Mouse (Mus musculus) left cerebral cortex, adult 2 months (tissue): ENCODE data around the gene Aldh9a1. TPM values are rescaled to one million over a fixed set of nuclear protein-coding genes. Genes with fewer than 3 reads are reported as not detected.

Source experiments
- DNase-seq, 2 experiments: peaks; one replicate each; pipeline ENCODE4 v3.0.0; 2021 to 2022; ENCODE audit warnings: low spot score in 2 of 2, mixed read lengths in 1 of 2; ENCODE audit errors: extremely low spot score in 1 of 2
- H3K27ac ChIP-seq: fragments of 200-600 bp; 2 replicates; pipeline ENCODE4 v1.8.1; 2022
- H3K4me3 ChIP-seq: fragments of 200-600 bp; 2 replicates; pipeline ENCODE4 v1.8.1; 2022
- CTCF ChIP-seq: fragments of 200-600 bp; IDR thresholded peaks from 2 replicates; pipeline ENCODE4 v1.8.1; 2022; ENCODE audit warnings: antibody characterized with exemption, mild to moderate bottlenecking, moderate library complexity
- intact Hi-C: fragments of 180-260 bp; cut with DNase I; formaldehyde crosslinking; loops from one replicate; pipeline ENCODE4 v1.15.1; 2025
- total RNA-seq, 2 experiments: library from RNA; stranded (reverse); gene quantifications; 2 replicates each; pipeline ENCODE4 v1.2.3; 2021

Aldh9a1 gene
- total RNA-seq, 2 experiments from 2014 or later, result 17.4 to 20.4 TPM

DNA sequence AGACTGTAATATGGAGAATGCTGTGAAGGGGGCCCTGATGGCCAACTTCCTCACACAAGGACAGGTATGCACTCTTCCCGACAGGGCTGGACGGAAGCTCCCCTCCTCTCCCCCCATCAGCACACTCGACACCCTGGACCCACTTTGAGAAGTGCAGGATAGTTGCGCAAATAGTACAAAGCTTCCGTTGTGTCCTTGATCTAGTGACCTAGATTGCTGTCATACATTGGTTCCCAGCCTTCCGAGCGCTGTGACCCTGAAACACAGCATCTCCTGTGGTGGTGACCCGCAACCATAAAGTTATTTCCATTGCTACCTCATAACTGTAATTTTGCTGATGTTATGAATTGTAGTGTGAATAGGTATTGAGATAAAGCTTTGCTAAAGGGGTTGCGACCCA is 7.6 kb downstream of the Aldh9a1 start:
- no peak overlapping the region for H3K4me3 ChIP-seq
- no peak for DNase-seq
- intact Hi-C loops, result no loop called here
- no peak overlapping the region for H3K27ac ChIP-seq
- TF ChIP-seq CTCF, result no peak

DNA sequence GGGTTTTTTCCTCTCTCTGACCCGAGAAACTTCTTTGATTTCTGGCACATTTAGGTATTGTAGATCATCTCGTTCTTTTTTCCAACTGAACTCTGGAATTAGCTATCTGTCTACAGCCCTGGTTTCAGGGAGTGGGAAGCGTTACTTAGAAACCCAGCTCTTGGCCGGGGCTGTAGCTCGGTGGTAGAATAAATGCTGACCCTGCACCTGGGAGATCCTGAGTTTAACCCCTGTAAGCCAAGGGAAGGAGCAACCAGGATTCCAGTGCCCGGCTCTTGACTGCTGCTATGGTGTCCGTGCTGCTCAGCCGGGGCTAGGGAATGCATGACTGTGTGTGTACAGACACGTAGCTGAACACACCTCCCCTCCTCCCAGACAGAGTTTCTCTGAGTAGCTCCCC is 8.9 kb downstream of the Aldh9a1 start:
- no peak for TF ChIP-seq CTCF
- intact Hi-C loops, result no loop called here
- Histone ChIP-seq H3K27ac (no peak overlapping the region), H3K4me3 (no peak overlapping the region)
- no peak for DNase-seq

DNA sequence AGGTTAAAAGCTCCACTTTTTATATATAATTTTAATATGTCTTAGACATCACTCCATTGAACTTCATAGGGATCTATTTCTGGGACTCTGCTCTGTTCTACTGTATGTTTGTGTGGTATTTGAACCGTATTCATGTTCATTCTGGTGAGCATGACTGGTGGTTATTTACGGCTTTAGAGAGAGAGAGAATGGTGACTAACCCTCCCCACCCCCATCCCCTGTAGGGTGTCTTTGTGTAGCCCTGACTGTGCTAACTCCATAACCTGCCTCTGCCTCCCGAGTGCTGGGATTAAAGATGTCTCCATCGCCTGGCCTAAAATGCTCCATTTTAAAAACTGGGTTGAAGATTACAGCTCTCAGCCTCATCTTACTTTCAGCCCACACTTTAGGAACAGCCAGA is 10.5 kb downstream of the Aldh9a1 start:
- no peak for TF ChIP-seq CTCF
- intact Hi-C loops, result no loop called here
- H3K27ac ChIP-seq, result no peak overlapping the region
- H3K4me3 ChIP-seq, result no peak overlapping the region
- DNase-seq, result no peak

DNA sequence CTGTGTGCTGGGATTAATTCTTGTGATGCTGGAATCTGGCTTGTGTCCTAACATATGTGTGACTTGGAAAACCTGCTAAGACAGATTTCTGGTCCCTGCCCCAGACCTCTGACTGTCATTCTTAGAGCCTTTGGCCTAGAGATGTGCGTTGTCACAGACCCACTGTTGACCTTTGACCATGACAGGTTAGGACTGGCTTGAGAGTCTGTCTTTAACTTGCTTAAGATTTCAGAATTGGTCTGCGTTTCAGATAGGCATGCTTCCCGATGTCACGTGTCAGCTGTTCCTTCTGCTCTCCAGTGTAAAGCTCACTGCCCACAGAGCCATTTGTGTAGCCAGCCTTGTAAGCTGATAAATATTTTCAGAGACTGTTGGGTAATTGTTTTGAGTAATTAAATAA is 13.0 kb downstream of the Aldh9a1 start:
- Histone ChIP-seq H3K4me3 (no peak overlapping the region), H3K27ac (no peak overlapping the region)
- no peak for DNase-seq
- intact Hi-C loops, result no loop called here
- TF ChIP-seq CTCF, result no peak

DNA sequence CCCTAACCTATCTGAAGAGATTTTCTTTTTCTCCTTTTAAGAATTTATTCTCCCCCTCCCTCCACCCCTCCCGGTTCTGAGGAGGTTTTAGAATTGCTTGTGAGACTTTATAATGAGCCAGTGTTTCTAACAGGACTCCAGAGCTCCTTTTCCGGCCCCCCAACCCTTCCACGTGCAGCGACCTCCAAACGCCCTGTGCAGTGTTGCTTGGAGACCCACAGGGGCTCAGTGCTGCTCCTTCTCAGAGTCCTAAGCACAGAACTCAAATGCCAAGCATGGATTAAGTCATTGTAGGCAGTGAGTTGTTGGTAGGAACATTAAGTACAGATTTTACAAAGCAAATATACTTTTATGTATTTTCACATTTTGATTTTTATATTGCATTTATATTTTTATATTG is 13.5 kb downstream of the Aldh9a1 start:
- no peak for DNase-seq
- intact Hi-C loops, result no loop called here
- H3K4me3 ChIP-seq, result no peak overlapping the region
- H3K27ac ChIP-seq, result no peak overlapping the region
- no peak for TF ChIP-seq CTCF

DNA sequence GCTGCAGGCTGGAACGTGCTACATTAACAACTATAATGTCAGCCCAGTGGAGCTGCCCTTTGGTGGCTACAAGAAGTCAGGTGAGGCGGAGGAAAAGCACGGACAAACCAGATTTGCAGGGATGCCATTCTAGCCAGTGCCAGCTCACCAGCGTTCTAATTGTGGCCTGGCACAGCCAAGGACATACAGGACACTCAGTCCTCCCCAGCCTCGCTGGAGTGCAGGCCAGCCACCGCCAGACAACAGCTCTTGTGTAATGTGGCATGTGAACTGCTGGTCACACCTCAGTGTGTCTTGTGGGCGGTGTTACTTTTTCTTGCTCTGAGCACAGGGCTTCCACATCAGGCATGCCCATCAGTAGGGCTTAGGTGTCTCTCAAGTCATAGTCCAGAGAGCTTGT is 16.0 kb downstream of the Aldh9a1 start:
- intact Hi-C loops, result no loop called here
- H3K4me3 ChIP-seq, result no peak overlapping the region
- no peak for TF ChIP-seq CTCF
- no peak for DNase-seq
- no peak overlapping the region for H3K27ac ChIP-seq

DNA sequence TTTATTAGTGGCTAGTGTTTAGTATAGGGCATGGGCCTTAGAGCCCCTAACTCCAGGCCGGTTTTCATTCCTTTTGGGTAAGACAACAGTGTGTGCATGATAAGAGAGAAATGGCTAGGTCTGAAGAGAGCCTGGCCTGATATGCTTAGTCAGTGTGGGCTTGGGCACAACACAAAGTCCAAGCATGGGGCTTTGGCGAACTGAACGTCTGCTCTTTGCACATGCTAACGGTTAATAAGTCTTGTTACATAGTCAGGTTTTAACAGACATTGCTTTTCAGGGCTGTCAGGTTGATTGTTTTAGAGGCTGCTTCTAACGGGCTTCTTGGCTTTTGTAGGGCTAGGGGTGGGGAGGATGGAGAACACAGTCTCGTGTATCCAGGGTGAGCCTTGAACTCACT is 16.8 kb downstream of the Aldh9a1 start:
- H3K4me3 ChIP-seq, result no peak overlapping the region
- no peak for TF ChIP-seq CTCF
- intact Hi-C loops, result no loop called here
- H3K27ac ChIP-seq, result no peak overlapping the region
- no peak for DNase-seq

DNA sequence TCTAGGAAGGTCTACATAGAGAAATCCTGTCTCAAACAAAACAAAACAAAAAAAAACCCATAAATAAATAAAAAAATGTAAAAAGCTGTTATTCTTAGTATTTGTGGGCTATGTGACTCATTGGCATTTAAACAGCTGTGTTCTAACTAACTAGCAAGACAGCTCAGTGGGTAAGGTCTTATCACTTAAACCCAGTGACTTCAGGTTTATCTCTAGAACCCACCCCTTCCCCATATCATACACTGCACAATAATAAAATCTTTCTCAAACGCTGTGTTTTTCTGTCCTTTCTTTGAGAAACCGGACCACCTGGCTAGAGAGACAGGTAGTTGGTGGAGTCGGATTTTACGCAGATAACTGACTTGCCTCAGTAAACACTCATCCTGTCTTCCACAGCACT is 18.2 kb downstream of the Aldh9a1 start:
- intact Hi-C loops, result no loop called here
- no peak overlapping the region for H3K4me3 ChIP-seq
- TF ChIP-seq CTCF, result no peak
- no peak for DNase-seq
- no peak overlapping the region for H3K27ac ChIP-seq

DNA sequence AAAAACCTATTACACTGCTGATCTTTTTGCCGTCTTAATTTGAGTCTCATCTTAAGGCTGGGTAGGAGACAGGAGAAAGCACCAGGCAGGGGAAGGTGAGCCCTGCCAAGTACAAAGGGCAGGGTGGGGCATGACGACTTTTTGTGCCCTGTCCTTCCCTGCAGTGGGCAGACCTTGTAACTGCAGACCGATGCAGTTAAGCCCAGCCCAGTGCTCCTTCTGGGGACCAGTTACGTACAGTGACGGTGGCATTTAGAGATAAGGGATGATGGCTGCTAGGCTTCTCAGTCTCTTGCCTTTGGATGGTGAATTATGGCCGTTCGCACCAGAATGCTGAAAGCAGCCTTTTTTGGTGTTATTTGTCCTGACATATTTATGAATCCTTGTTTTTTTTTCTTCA is 18.7 kb downstream of the Aldh9a1 start:
- intact Hi-C loops, result no loop called here
- no peak for DNase-seq
- Histone ChIP-seq H3K27ac (no peak overlapping the region), H3K4me3 (no peak overlapping the region)
- TF ChIP-seq CTCF, result no peak; the same call in 1 of the 2 replicates

DNA sequence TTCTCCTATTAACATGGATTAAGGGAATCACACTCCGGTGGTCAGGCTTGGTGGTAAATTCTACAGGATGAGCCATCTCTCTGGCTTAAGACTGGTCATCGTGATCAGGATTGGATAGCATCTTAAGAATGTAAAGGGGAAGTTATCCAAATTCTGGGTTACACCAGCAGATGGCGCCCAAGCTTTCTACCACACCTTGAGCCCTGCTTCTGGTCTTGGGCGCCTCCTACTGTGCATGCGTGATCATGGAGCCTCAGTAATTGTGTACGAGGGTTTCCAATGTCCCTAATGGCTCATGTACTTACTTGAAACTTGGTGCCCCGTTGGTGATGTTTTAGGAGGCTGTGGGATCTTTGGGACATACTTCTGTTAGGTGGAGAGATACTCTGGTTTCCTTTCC is 20.1 kb downstream of the Aldh9a1 start:
- peak; percentile 78 to 87 for DNase-seq
- peak; percentile 96 for TF ChIP-seq CTCF
- Histone ChIP-seq H3K27ac (no peak overlapping the region), H3K4me3 (no peak overlapping the region)
- intact Hi-C loops, result loop anchor here (1.0 kb wide), 1 partner anchor 24 kb away; no protein-coding TSS in a partner anchor

DNA sequence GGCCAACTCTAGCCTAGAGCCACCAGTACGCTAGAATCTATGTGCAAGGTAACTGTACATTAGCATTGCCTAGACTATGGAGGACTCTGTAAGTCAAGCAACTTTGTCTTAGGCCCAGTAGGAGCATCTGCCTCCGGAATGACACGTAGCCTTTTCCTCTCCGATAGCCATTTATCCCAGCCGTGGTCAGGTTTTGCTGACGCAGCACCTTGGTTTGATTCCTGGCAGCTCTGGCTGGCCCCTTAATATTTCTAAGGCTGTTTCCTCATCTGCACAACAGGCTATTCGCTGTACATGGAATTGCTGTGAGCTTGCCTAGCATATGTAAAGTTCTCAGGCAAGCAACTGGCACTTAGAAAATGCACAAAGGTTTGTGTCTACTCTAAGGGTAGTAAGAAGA is 22.9 kb downstream of the Aldh9a1 start:
- no peak for TF ChIP-seq CTCF
- intact Hi-C loops, result no loop called here
- no peak for DNase-seq

DNA sequence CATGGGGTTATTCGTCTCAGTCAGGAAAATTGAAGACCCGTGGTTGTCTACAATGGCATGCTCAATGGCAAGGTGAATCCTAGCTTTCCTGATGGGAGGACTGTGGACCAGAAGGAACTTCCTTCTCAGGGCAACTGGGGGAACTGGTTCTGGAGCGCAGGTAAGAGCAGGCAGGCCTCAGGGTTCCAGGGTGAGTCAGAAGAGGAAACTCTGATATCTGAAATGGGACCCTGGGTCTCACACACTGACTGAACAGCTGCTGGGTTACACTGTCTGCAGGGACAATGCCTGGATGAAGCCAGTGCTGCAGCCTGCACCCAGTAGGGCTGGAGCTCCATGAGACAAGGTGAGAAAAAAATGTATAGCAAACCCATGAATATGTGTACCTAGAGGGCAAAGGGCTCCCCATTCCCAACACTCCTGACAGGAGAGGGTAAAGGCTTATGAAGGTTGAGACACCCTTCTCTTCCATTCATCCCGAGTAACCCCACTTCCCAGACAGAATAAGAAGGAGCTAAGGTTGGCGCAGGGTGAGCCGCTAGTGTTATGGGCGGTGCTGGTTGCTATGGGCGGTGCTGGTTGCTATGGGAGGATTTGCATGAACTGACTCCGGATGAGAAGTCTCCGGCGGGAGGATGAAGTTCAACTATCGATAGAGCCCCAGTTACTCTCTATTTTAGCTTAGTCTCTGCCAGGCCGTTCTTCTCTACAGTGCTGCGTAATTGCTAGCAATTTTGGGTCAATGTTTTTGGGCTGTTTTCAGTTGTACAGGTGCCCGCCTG is 24.4 kb downstream of the Aldh9a1 start:
- H3K27ac ChIP-seq, result no peak overlapping the region
- intact Hi-C loops, result no loop called here
- TF ChIP-seq CTCF, result no peak
- DNase-seq, result no peak
- H3K4me3 ChIP-seq, result no peak overlapping the region

More for the DNA sequence above, 22.9 kb downstream of the Aldh9a1 start:
- Histone ChIP-seq H3K27ac (no peak overlapping the region), H3K4me3 (no peak overlapping the region)

DNA sequence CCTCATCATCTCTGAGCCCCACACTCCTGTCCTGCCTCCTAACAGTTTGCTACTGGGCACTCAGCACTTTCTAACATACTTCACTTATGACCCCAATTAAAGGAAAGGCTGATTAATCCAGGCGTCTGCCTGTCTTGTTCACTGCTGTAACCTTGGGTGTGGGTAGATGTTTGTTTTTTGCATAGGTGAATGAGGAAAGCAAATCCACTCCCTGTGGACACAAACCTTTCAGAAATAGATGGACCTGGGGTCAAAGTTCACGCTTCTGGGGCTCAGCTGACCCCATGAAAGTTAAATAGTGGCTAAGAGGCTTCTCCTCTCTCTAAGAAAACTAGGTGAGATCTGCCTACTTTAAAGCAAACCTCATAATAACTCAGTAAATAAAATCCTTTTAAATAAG is 25.2 kb downstream of the Aldh9a1 start:
- TF ChIP-seq CTCF, result no peak
- no peak overlapping the region for H3K4me3 ChIP-seq
- intact Hi-C loops, result no loop called here
- no peak for DNase-seq
- H3K27ac ChIP-seq, result no peak overlapping the region
